Mouse (Mus musculus) heart, postnatal 25 days (tissue): Measurements from ENCODE around the gene Lair1. TPM values are rescaled to one million over a fixed set of nuclear protein-coding genes. Genes with fewer than 3 reads are reported as not detected.
"Not testable (repeated sequence)": the region's sequence is repeated elsewhere in the genome, so short reads cannot be mapped to it uniquely, and the experiment has no call there.

ENCODE experiments used
- DNase-seq: peaks from one replicate; pipeline ENCODE4 v3.0.0; 2022; ENCODE audit warnings: low spot score
- intact Hi-C: fragments of 180-260 bp; cut with DNase I; formaldehyde crosslinking; loops from one replicate; pipeline ENCODE4 v1.15.1; 2025
- total RNA-seq, 2 experiments: library from RNA; stranded (reverse); gene quantifications; 2 replicates each; pipeline ENCODE4 v1.2.3; 2021

Gene Lair1
- total RNA-seq, 2 experiments from 2014 or later = 1.1 to 1.3 TPM

- DNase-seq, intact Hi-C loops: not testable (repeated sequence)
Observed at GRCm38 (mm10) chr7:4004636-4005035, 58.4 kb downstream of the Lair1 start.

- DNase-seq, intact Hi-C loops: not testable (repeated sequence)
Observed at GRCm38 (mm10) chr7:4003996-4004395, 59.0 kb downstream of the Lair1 start.

GRCm38 (mm10) chr7:3962017-3962416, 101.0 kb downstream of the Lair1 start:
- DNase-seq = no peak

GRCm38 (mm10) chr7:3957387-3957786, 105.6 kb downstream of the Lair1 start:
- intact Hi-C loops = no loop called here
- DNase-seq = no peak

More at GRCm38 (mm10) chr7:3962017-3962416, 101.0 kb downstream of the Lair1 start:
- intact Hi-C loops = no loop called here

Other genes starting within 250 kb of the Lair1 start
- gene Gm15448, start 237.5 kb downstream of the Lair1 start, total RNA-seq = under 1 TPM; 0.20 to 0.39 TPM
- under 1 TPM; 0.23 to 0.56 TPM for gene Pira2, start 218.2 kb downstream of the Lair1 start, total RNA-seq
- under 1 TPM; 0.17 to 0.18 TPM for gene Gm14548, start 165.1 kb downstream of the Lair1 start, total RNA-seq
- gene Lilra6, start 147.7 kb downstream of the Lair1 start, total RNA-seq = under 1 TPM; 0.34 to 0.36 TPM
- gene Ttyh1, start 56.2 kb upstream of the Lair1 start, total RNA-seq = under 1 TPM; 0.68 to 0.75 TPM
- gene Leng8, start 73.8 kb upstream of the Lair1 start, total RNA-seq = 10 to 100 TPM; 37.4 to 40.9 TPM
- 1 to 10 TPM; 2.5 to 3.2 TPM for gene Leng9, start 87.2 kb upstream of the Lair1 start, total RNA-seq
- gene Cdc42ep5, start 101.7 kb upstream of the Lair1 start, total RNA-seq = 1 to 10 TPM; 5.7 to 5.9 TPM
- 1 to 10 TPM; 1.2 TPM for gene Lilra5, start 174.6 kb upstream of the Lair1 start, total RNA-seq